Comparison of ENCODE assay signal across 9 mouse cellular contexts in genomic region chr3:129835388-129835934, GRCm38 (mm10). TPM values are rescaled to one million over a fixed set of nuclear protein-coding genes. Genes with fewer than 3 reads are reported as not detected.
DNase-seq lines count a peak whose midpoint lies in the region; ATAC-seq and TF ChIP-seq lines count a peak whose summit lies in the region.
"Had no signal": no experiment of that assay in that cellular context is flagged by ENCODE, and none has a peak within 500 bp of the region (broad histone marks: within the 10 kb centered on the region; RNA-seq: fewer than 3 reads in every experiment).

Cfi (plus strand) TSS chr3:129835884.

- no peak within 1 kb of the TSS for H3K4me3 ChIP-seq in heart, embryonic 11.5 days (ENCODE audit: low read depth, low read length)
- H3K4me3 ChIP-seq in MEL (ENCODE audit: control insufficient read depth in 1 of 2, insufficient read depth in 1 of 2, low read depth in 2 of 2, low read length in 2 of 2), result peak within 1 kb of the TSS; percentile 34 to 50
- 0 out of 2 replicates have a peak within 1 kb of the TSS, but pooled peaks have one; percentile 10 for H3K4me3 ChIP-seq in intestine, embryonic 14.5 days (ENCODE audit: low read depth, low read length)
- H3K4me3 ChIP-seq: forebrain, embryonic 12.5 days had no signal

- H3K27me3 ChIP-seq in heart, embryonic 11.5 days (ENCODE audit: control insufficient read depth, insufficient read depth, low read length), result no peaks in the 10 kb centered on the region
- no peaks in the 10 kb centered on the region; a peak in 1 of 4 replicates for H3K27me3 ChIP-seq in MEL (ENCODE audit: control insufficient read depth in 1 of 2, insufficient read depth in 2 of 2, low read length in 2 of 2)
- H3K27me3 ChIP-seq in intestine, embryonic 14.5 days (replicated peaks; ENCODE audit: control insufficient read depth, insufficient read depth, low read length), result no peaks in the 10 kb centered on the region

- H3K9me3 ChIP-seq in heart, embryonic 11.5 days (replicated peaks; ENCODE audit: control insufficient read depth, low read length), result no peaks in the 10 kb centered on the region
- no peaks in the 10 kb centered on the region for H3K9me3 ChIP-seq in MEL (replicated peaks; ENCODE audit: insufficient read depth, low read length)
- no peaks in the 10 kb centered on the region for H3K9me3 ChIP-seq in intestine, embryonic 14.5 days (ENCODE audit: control insufficient read depth, low read length)
- H3K9me3 ChIP-seq: forebrain, embryonic 12.5 days had no signal

- no peak for ATAC-seq in heart, embryonic 11.5 days (replicated peaks; ENCODE audit: insufficient number of reproducible peaks, low FRiP score, low TSS enrichment)
- ATAC-seq in intestine, embryonic 14.5 days (replicated peaks; ENCODE audit: low FRiP score, low TSS enrichment, low read depth), result no peak

- no peak for TF ChIP-seq RAD21 in MEL (IDR thresholded peaks at IDR 0.05; ENCODE audit: low read depth, low read length)

- H3K4me1 ChIP-seq in heart, embryonic 11.5 days (ENCODE audit: control insufficient read depth, insufficient read depth, low read length), result 0 out of 2 replicates have a peak, but pooled peaks cover 3% of the 10 kb centered on the region
- peaks cover 0 to 13% of the 10 kb centered on the region in 2 experiments; a peak in 3 of 4 replicates for H3K4me1 ChIP-seq in MEL (ENCODE audit: control insufficient read depth in 1 of 2, insufficient read depth in 2 of 2, low read length in 2 of 2)
- H3K4me1 ChIP-seq in intestine, embryonic 14.5 days (replicated peaks; ENCODE audit: control insufficient read depth, insufficient read depth, low read length), result no peaks in the 10 kb centered on the region

- DNase-seq in heart, postnatal 14 days, result no peak
- DNase-seq in MEL (ENCODE audit: low read depth, low spot score), result peak; percentile 48
- no peak for DNase-seq in intestine, embryonic 14.5 days (ENCODE audit: low spot score)
- peak; percentile 5 for DNase-seq in lung, postnatal 14 days
- DNase-seq in urinary bladder, postnatal 10 days (ENCODE audit: low spot score), result no peak
- no peak for DNase-seq in gastrocnemius, postnatal 4 days (ENCODE audit: low spot score in 2 of 2)
- no peak for DNase-seq in gastrocnemius, adult 8-10 months (ENCODE audit: low spot score in 2 of 2)

- TF ChIP-seq CTCF in MEL (IDR thresholded peaks at IDR 0.05 in 2 of 3, conservative IDR thresholded peaks at IDR 0.05 in 1 of 3; ENCODE audit: control insufficient read depth in 1 of 3, insufficient read depth in 1 of 3, low read depth in 2 of 3, low read length in 3 of 3, poor library complexity in 1 of 3, severe bottlenecking in 1 of 3), result no peak

- no peaks in the 10 kb centered on the region for H3K36me3 ChIP-seq in heart, embryonic 11.5 days (ENCODE audit: control insufficient read depth, insufficient read depth, low read length)
- peaks cover 0 to 6% of the 10 kb centered on the region in 2 experiments; a peak in 2 of 4 replicates for H3K36me3 ChIP-seq in MEL (ENCODE audit: control insufficient read depth in 1 of 2, insufficient read depth in 2 of 2, low read length in 2 of 2)
- H3K36me3 ChIP-seq in intestine, embryonic 14.5 days (ENCODE audit: control insufficient read depth, insufficient read depth, low read length), result no peaks in the 10 kb centered on the region
- H3K36me3 ChIP-seq: forebrain, embryonic 12.5 days had no signal

- no peak within 1 kb of the TSS for H3K9ac ChIP-seq in heart, embryonic 11.5 days (ENCODE audit: low read depth, low read length)
- H3K9ac ChIP-seq in MEL (ENCODE audit: control insufficient read depth, low read depth, low read length, poor library complexity, severe bottlenecking), result peak within 1 kb of the TSS; percentile 44
- no peak within 1 kb of the TSS for H3K9ac ChIP-seq in intestine, embryonic 14.5 days (ENCODE audit: low read length)
- H3K9ac ChIP-seq: forebrain, embryonic 12.5 days had no signal

- peaks cover 5% of the 10 kb centered on the region for H3K79me2 ChIP-seq in MEL (ENCODE audit: control insufficient read depth, insufficient read depth, low read length, poor library complexity)

- TF ChIP-seq POLR2A in MEL (IDR thresholded peaks at IDR 0.05; ENCODE audit: control insufficient read depth in 1 of 2, insufficient read depth in 1 of 2, low read depth in 1 of 2, low read length in 2 of 2, poor library complexity in 1 of 2), result no peak

- peak within 1 kb of the TSS; percentile 69; the same call in 1 of the 2 replicates for H3K27ac ChIP-seq in heart, embryonic 11.5 days (ENCODE audit: low read depth, low read length)
- no peak within 1 kb of the TSS for H3K27ac ChIP-seq in MEL (ENCODE audit: control insufficient read depth, low read depth, low read length)
- peak within 1 kb of the TSS; percentile 48; the same call in 1 of the 2 replicates for H3K27ac ChIP-seq in intestine, embryonic 14.5 days (ENCODE audit: low read depth)
- H3K27ac ChIP-seq: forebrain, embryonic 12.5 days had no signal

- 48% methylated on average over 6 of the region's 6 CpGs for WGBS in heart, embryonic 11.5 days (ENCODE audit: insufficient replicate concordance)
- WGBS in intestine, embryonic 14.5 days, result 63% methylated on average over 6 of the region's 6 CpGs

- intact Hi-C loops in heart, postnatal 14 days (cut with DNase I), result loop anchor here (10.0 kb wide), 1 partner anchor 879 kb away; no protein-coding TSS in a partner anchor

- TF ChIP-seq EP300 in MEL (IDR thresholded peaks at IDR 0.05; ENCODE audit: low read depth in 1 of 2, low read length in 2 of 2), result no peak

- peak within 1 kb of the TSS; percentile 39 for H3K4me2 ChIP-seq in heart, embryonic 11.5 days
- H3K4me2 ChIP-seq in intestine, embryonic 14.5 days (ENCODE audit: low read length), result peak within 1 kb of the TSS; percentile 38
- H3K4me2 ChIP-seq: forebrain, embryonic 12.5 days had no signal

TF ChIP-seq in MEL, 35 proteins besides CTCF, POLR2A, EP300 and RAD21:
- TF ChIP-seq ZKSCAN1 (IDR thresholded peaks at IDR 0.05; ENCODE audit: low read depth, low read length) (no peak), SIN3A (IDR thresholded peaks at IDR 0.05; ENCODE audit: low read length) (peak; percentile 24; the same call in 1 of the 2 replicates), CHD2 (IDR thresholded peaks at IDR 0.05; ENCODE audit: low read length) (no peak), USF1 (IDR thresholded peaks at IDR 0.05; ENCODE audit: low read depth, low read length) (peak; percentile 82), SMC3 (IDR thresholded peaks at IDR 0.05; ENCODE audit: low read depth, low read length) (no peak), USF2 (IDR thresholded peaks at IDR 0.05; ENCODE audit: borderline replicate concordance in 1 of 2, insufficient read depth in 1 of 2, low read depth in 1 of 2, low read length in 2 of 2) (0 out of 4 replicates have a peak, but pooled peaks of 1 of the 2 experiments have one; percentile 23), JUND (IDR thresholded peaks at IDR 0.05; ENCODE audit: low read depth, low read length) (no peak)

RNA-seq across cellular contexts. Expression of gene Cfi, which starts in this region (rescaled TPM):
- polyA plus RNA-seq in heart, embryonic 11.5 days (2014; fragmentation: Nextera tagmentation; extraction: Ambion mirVana), result 1.3 and 2.8 TPM in 2 replicates
- total RNA-seq in heart, postnatal 14 days (2021), result 1 to 10 TPM in 1 of 2 experiments, under 1 TPM in 1; 0.61 to 1.3 TPM
- total RNA-seq in MEL (2012; rRNA removed), result not detected in 2 replicates
- polyA plus RNA-seq in MEL (2012; ENCODE audit: insufficient read depth in 1 of 2, insufficient read length in 2 of 2, low read depth in 1 of 2, low replicate concordance in 2 of 2, missing spikeins in 1 of 2), result under 1 TPM in 1 of 2 experiments, not detected in 1; 0.06 TPM
- 30.0 and 34.5 TPM in 2 replicates for polyA plus RNA-seq in intestine, embryonic 14.5 days (2014; fragmentation: Nextera tagmentation; extraction: Ambion mirVana)
- under 1 TPM; 0.12 to 0.75 TPM for total RNA-seq in gastrocnemius, postnatal 4 days (2021)
- total RNA-seq in gastrocnemius, adult 8-10 months (2022), result not detected

Comparison
In these comparisons a context has a peak if more than half of its experiments do, and no peak if none do; other contexts are left out.
1. Peak in DNase-seq, H3K4me3 ChIP-seq and H3K9ac ChIP-seq in MEL; RNA of the gene not detected or under 1 TPM.